Mouse (Mus musculus) limb, embryonic 14.5 days (tissue): ENCODE measurements at regions not wholly inside any gene's neighbourhood (a gene's known extent, or its start where the extent isn't known, plus 50 kb on each side); places are given as distances from the start of the nearest gene placed in this dataset.

ENCODE experiments used
- ATAC-seq: fragments of 200-750 bp; cut with Nextera tagmentation; 2 replicates; pipeline ENCODE4 v1.8.0; 2017; ENCODE audit warnings: low read depth, moderate number of reproducible peaks, moderate TSS enrichment; ENCODE audit not compliant: low FRiP score
- DNase-seq: peaks from one replicate; pipeline ENCODE4 v3.0.0-alpha.2; 2015; ENCODE audit warnings: low spot score
- H3K27ac ChIP-seq: fragments of 300-500 bp; sonication (generic); replicated peaks from 2 replicates; pipeline ENCODE4 v1.5.1; 2014; ENCODE audit warnings: low read depth, mild to moderate bottlenecking, low read length, moderate library complexity, mixed read lengths
- H3K27me3 ChIP-seq: fragments of 300-500 bp; sonication (generic); 2 replicates; pipeline ENCODE4 v1.6.1; 2014; ENCODE audit warnings: low read length, mixed read lengths; ENCODE audit not compliant: control insufficient read depth, insufficient read depth
- H3K36me3 ChIP-seq: fragments of 300-500 bp; sonication (generic); 2 replicates; pipeline ENCODE4 v1.6.1; 2014; ENCODE audit warnings: mild to moderate bottlenecking, low read length, moderate library complexity, mixed read lengths; ENCODE audit not compliant: control insufficient read depth, insufficient read depth
- H3K4me1 ChIP-seq: fragments of 300-500 bp; sonication (generic); 2 replicates; pipeline ENCODE4 v1.6.1; 2014; ENCODE audit warnings: antibody characterized with exemption, low read length, mixed read lengths; ENCODE audit not compliant: control insufficient read depth, insufficient read depth
- H3K4me2 ChIP-seq: fragments of 300-500 bp; sonication (generic); replicated peaks from 2 replicates; pipeline ENCODE4 v1.6.1; 2014; ENCODE audit warnings: low read depth, mild to moderate bottlenecking, low read length, moderate library complexity; ENCODE audit not compliant: severe bottlenecking
- H3K4me3 ChIP-seq: fragments of 300-500 bp; sonication (generic); replicated peaks from 2 replicates; pipeline ENCODE4 v1.5.1; 2014; ENCODE audit warnings: low read length
- H3K9ac ChIP-seq: fragments of 300-500 bp; sonication (generic); 2 replicates; pipeline ENCODE4 v1.6.1; 2014; ENCODE audit warnings: mild to moderate bottlenecking, low read depth, low read length, moderate library complexity; ENCODE audit not compliant: severe bottlenecking
- H3K9me3 ChIP-seq: fragments of 300-500 bp; sonication (generic); 2 replicates; pipeline ENCODE4 v1.6.1; 2016; ENCODE audit warnings: low read length; ENCODE audit not compliant: control insufficient read depth
- POLR2A ChIP-seq: fragments of 200-500 bp; IDR thresholded peaks from 2 replicates; pipeline ENCODE4 v1.8.0; 2012; ENCODE audit warnings: inconsistent platforms, mild to moderate bottlenecking, moderate library complexity, borderline replicate concordance; ENCODE audit not compliant: insufficient read depth, insufficient read length; ENCODE audit errors: extremely low read depth
- WGBS: fragments of 180-500 bp; shearing (Covaris S2); extraction: QIAGEN DNeasy Blood & Tissue Kit; methylation state at CpG from one replicate; pipeline ENCODE4 v1.1.7; 2014; 5-methylcytosine and 5-hydroxymethylcytosine counted together

- 71% methylated on average over 6 of the region's 6 CpGs for WGBS
- Histone ChIP-seq H3K4me1 (no peaks in the 10 kb centered on the region), H3K9ac (no peak overlapping the region), H3K27me3 (no peaks in the 10 kb centered on the region), H3K9me3 (no peaks in the 10 kb centered on the region), H3K36me3 (no peaks in the 10 kb centered on the region), H3K27ac (no peak overlapping the region), H3K4me2 (no peak overlapping the region), H3K4me3 (no peak overlapping the region)
- ATAC-seq = no peak
- no peak for DNase-seq
- no peak for TF ChIP-seq POLR2A
These were observed 72.8 kb upstream of the Cpeb2 start for GRCm38 (mm10) chr5:43160140-43160539.

GRCm38 (mm10) chr5:43181475-43181874 is 51.5 kb upstream of the Cpeb2 start:
- Histone ChIP-seq H3K4me2 (no peak overlapping the region), H3K9me3 (no peaks in the 10 kb centered on the region), H3K27me3 (no peaks in the 10 kb centered on the region), H3K36me3 (no peaks in the 10 kb centered on the region), H3K4me1 (no peaks in the 10 kb centered on the region), H3K9ac (no peak overlapping the region), H3K4me3 (no peak overlapping the region), H3K27ac (no peak overlapping the region)
- DNase-seq = no peak
- no peak for TF ChIP-seq POLR2A
- 65% methylated on average over 8 of the region's 8 CpGs for WGBS
- no peak for ATAC-seq
